Mouse (Mus musculus): ENCODE data around the gene Gm20777.
"Not testable (repeated sequence)": the region's sequence is repeated elsewhere in the genome, so short reads cannot be mapped to it uniquely, and the experiment has no call there.

The Gm20777 gene

GRCm38 (mm10) chrY:10752350-10752749 lies at the start of gene Gm20777:
TSS of gene Gm20777 (minus strand) at chrY:10752450.
- not testable (repeated sequence) for TF ChIP-seq GATA4 (IDR thresholded peaks at IDR 0.05; ENCODE audit: insufficient replicate concordance, low read length)
